Mouse (Mus musculus) stomach, postnatal 0 days (tissue): Measurements from ENCODE around the gene Hus1b. TPM values are rescaled to one million over a fixed set of nuclear protein-coding genes. Genes with fewer than 3 reads are reported as not detected.

ENCODE experiments used
- ATAC-seq: fragments of 200-750 bp; cut with Nextera tagmentation; 2 replicates; pipeline ENCODE4 v1.8.0; 2017; ENCODE audit not compliant: low FRiP score, low TSS enrichment
- DNase-seq: peaks from one replicate; pipeline ENCODE4 v3.0.0-alpha.2; 2016; ENCODE audit warnings: low spot score
- H3K27ac ChIP-seq: fragments of 300-500 bp; sonication (generic); replicated peaks from 2 replicates; pipeline ENCODE4 v1.5.1; 2014; ENCODE audit warnings: mild to moderate bottlenecking, control low read depth
- H3K27me3 ChIP-seq: fragments of 300-500 bp; sonication (generic); 2 replicates; pipeline ENCODE4 v1.6.1; 2014; ENCODE audit warnings: low read length; ENCODE audit not compliant: control insufficient read depth, insufficient read depth
- H3K36me3 ChIP-seq: fragments of 300-500 bp; sonication (generic); 2 replicates; pipeline ENCODE4 v1.6.1; 2014; ENCODE audit warnings: low read length, mixed read lengths; ENCODE audit not compliant: control insufficient read depth, insufficient read depth
- H3K4me1 ChIP-seq: fragments of 300-500 bp; sonication (generic); replicated peaks from 2 replicates; pipeline ENCODE4 v1.6.1; 2014; ENCODE audit warnings: antibody characterized with exemption; ENCODE audit not compliant: control insufficient read depth, insufficient read depth
- H3K4me2 ChIP-seq: fragments of 300-500 bp; sonication (generic); replicated peaks from 2 replicates; pipeline ENCODE4 v1.6.1; 2014; ENCODE audit warnings: low read depth, mild to moderate bottlenecking, control low read depth, moderate library complexity
- H3K4me3 ChIP-seq: fragments of 300-500 bp; sonication (generic); 2 replicates; pipeline ENCODE4 v1.5.1; 2014; ENCODE audit warnings: low read depth, low read length, control low read depth
- H3K9ac ChIP-seq: fragments of 300-500 bp; sonication (generic); 2 replicates; pipeline ENCODE4 v1.6.1; 2014; ENCODE audit warnings: mild to moderate bottlenecking, low read length, control low read depth, mixed read lengths
- H3K9me3 ChIP-seq: fragments of 300-500 bp; sonication (generic); 2 replicates; pipeline ENCODE4 v1.6.1; 2016; ENCODE audit warnings: low read length; ENCODE audit not compliant: control insufficient read depth
- CTCF ChIP-seq: IDR thresholded peaks from 2 replicates; pipeline ENCODE4 v1.5.1; 2016; ENCODE audit warnings: antibody characterized with exemption, low read depth, mild to moderate bottlenecking, moderate library complexity
- EP300 ChIP-seq: optimal IDR thresholded peaks from 2 replicates; pipeline ENCODE3; 2016; ENCODE audit warnings: antibody characterized with exemption
- WGBS: fragments of 180-500 bp; shearing (Covaris S2); extraction: QIAGEN DNeasy Blood & Tissue Kit; methylation state at CpG from one replicate; pipeline ENCODE4 v1.1.7; 2014; 5-methylcytosine and 5-hydroxymethylcytosine counted together
- polyA plus RNA-seq: library from polyadenylated mRNA; unstranded; fragments of >200 nt; fragmentation: Nextera tagmentation; extraction: Ambion mirVana; gene quantifications from 2 replicates; pipeline ENCODE4 v1.2.1, GENCODE M21; 2015

The Hus1b gene
- not detected in 2 replicates for polyA plus RNA-seq

- Histone ChIP-seq H3K4me2 (no peak within 1 kb of the TSS), H3K9ac (no peak within 1 kb of the TSS), H3K4me1 (peaks cover 4% of the 10 kb centered on the region; the same call in 1 of the 2 replicates), H3K4me3 (no peak within 1 kb of the TSS), H3K27ac (no peak within 1 kb of the TSS), H3K36me3 (no peaks in the 10 kb centered on the region), H3K27me3 (no peaks in the 10 kb centered on the region), H3K9me3 (no peaks in the 10 kb centered on the region)
- no peak for DNase-seq
- TF ChIP-seq EP300 (no peak), CTCF (no peak)
- WGBS: 91% methylated on average over 11 of the region's 11 CpGs
- ATAC-seq: no peak
Observed at GRCm38 (mm10) chr13:30947540-30947939, at the start of gene Hus1b. Gene Hus1b, minus strand, starts transcription at chr13:30947759.

DNA sequence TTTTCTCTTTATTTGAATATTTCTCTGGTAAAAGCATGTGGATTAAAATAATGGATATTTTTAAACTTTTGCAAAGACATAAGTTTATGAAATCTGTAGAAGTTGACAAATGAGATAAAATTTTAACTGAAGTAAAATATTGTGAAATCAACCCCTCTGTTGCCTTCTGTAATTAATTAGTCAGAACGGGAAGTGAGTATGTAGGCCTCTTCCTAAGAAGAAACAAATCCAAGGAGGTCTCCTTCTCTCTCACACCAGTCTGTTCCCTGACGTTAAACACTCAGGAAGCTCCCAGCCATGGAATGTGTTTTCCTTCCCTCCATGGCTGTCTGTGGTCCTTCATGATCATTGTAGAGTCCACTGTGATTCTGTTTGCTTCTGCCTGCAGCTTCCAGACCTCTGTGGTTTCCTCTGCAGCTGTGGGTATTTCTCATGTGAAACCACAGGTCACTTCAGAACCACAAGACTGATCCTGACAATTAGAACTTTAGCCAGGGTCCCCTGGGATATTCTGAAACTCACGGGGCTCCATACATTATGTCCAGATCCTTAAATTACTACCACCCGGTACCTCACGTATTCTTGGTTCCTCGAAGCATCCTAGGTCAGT lies 46.8 kb upstream of the Hus1b start:
- Histone ChIP-seq H3K4me3 (no peak overlapping the region), H3K27ac (no peak overlapping the region), H3K4me2 (no peak overlapping the region), H3K27me3 (no peaks in the 10 kb centered on the region), H3K9ac (no peak overlapping the region), H3K36me3 (no peaks in the 10 kb centered on the region), H3K4me1 (no peaks in the 10 kb centered on the region), H3K9me3 (no peaks in the 10 kb centered on the region)
- TF ChIP-seq CTCF: no peak
- TF ChIP-seq EP300: no peak
- no peak for DNase-seq
- 69% methylated on average over 6 of the region's 6 CpGs for WGBS
- no peak for ATAC-seq

- no peak overlapping the region for H3K4me3 ChIP-seq
- no peaks in the 10 kb centered on the region for H3K36me3 ChIP-seq
- no peaks in the 10 kb centered on the region for H3K9me3 ChIP-seq
- TF ChIP-seq CTCF (peak; percentile 85), EP300 (no peak)
- H3K27ac ChIP-seq: no peak overlapping the region
- no peaks in the 10 kb centered on the region for H3K4me1 ChIP-seq
- H3K27me3 ChIP-seq: no peaks in the 10 kb centered on the region
- peak; percentile 54 for DNase-seq
- no peak overlapping the region for H3K9ac ChIP-seq
- ATAC-seq: no peak
- WGBS: 33% methylated on average over 3 of the region's 3 CpGs
- H3K4me2 ChIP-seq: no peak overlapping the region
Observed at GRCm38 (mm10) chr13:30993819-30994218, 46.3 kb upstream of the Hus1b start.

- Histone ChIP-seq H3K9me3 (no peaks in the 10 kb centered on the region), H3K27me3 (no peaks in the 10 kb centered on the region), H3K4me3 (no peak overlapping the region), H3K36me3 (no peaks in the 10 kb centered on the region), H3K4me1 (no peaks in the 10 kb centered on the region), H3K9ac (no peak overlapping the region), H3K27ac (no peak overlapping the region), H3K4me2 (no peak overlapping the region)
- TF ChIP-seq CTCF: no peak
- TF ChIP-seq EP300: no peak
- peak; percentile 66; the same call in 1 of the 2 replicates for ATAC-seq
- DNase-seq: no peak
- 17% methylated on average over 9 of the region's 9 CpGs for WGBS
Observed at GRCm38 (mm10) chr13:30990233-30990632, 42.7 kb upstream of the Hus1b start.

DNA sequence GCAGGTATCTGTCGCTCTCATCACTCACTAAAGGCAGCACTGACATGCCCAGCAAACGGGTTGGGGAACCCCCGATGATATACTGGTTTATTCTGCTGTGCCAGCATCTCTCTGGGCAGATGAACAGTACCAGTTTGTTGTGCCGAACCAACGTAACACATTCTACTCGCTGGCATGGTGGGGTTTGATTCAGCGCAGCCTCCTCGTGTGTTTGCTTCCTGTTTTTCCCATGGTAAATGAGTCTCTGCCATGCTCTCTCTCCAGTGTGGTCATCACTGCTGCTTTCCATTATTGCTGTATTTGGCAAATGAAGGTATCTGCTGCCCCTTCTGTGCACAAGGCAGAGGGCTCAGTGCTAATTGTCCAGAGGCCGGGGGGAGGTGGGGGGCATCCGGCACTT lies 42.2 kb upstream of the Hus1b start:
- Histone ChIP-seq H3K27ac (no peak overlapping the region), H3K27me3 (no peaks in the 10 kb centered on the region), H3K9ac (no peak overlapping the region), H3K4me1 (no peaks in the 10 kb centered on the region), H3K36me3 (no peaks in the 10 kb centered on the region), H3K9me3 (no peaks in the 10 kb centered on the region), H3K4me2 (0 out of 2 replicates have a peak overlapping the region, but pooled peaks have one; percentile 8), H3K4me3 (no peak overlapping the region)
- no peak for TF ChIP-seq EP300
- no peak for TF ChIP-seq CTCF
- ATAC-seq (peak; percentile 13; the same call in 1 of the 2 replicates), DNase-seq (no peak)
- 66% methylated on average over 10 of the region's 10 CpGs for WGBS

DNA sequence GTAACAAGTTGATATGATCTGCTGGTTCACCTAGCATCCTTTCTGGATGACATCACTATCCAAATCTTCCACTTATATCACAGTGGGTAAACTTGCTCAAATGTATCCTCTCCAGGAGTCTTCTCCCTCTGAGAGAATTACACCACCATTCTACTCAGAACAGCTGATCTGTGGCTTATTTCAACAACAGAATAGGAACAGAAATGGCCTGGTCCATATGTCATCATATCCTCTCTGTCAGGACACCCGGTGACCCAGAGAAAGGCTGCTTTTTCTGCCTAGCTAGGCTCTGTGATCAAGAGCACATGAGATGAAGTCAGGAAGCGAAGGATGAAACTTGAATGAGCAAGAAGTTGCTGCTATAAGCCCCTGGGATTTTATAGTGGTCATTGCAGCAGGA lies 40.1 kb upstream of the Hus1b start:
- DNase-seq: no peak
- Histone ChIP-seq H3K27ac (no peak overlapping the region), H3K4me1 (no peaks in the 10 kb centered on the region), H3K9me3 (no peaks in the 10 kb centered on the region), H3K4me2 (no peak overlapping the region), H3K9ac (no peak overlapping the region), H3K4me3 (no peak overlapping the region), H3K36me3 (no peaks in the 10 kb centered on the region), H3K27me3 (no peaks in the 10 kb centered on the region)
- 78% methylated on average over 2 of the region's 2 CpGs for WGBS
- TF ChIP-seq CTCF (no peak), EP300 (no peak)
- ATAC-seq: no peak
